Mouse (Mus musculus) inflammation-experienced regulatory T-cells, adult 6 months (primary cell): Measurements from ENCODE around the gene 5730522E02Rik. TPM values are rescaled to one million over a fixed set of nuclear protein-coding genes. Genes with fewer than 3 reads are reported as not detected.
A peak's percentile ranks its signal among the peaks of the same experiment; 100 is the strongest.
"Not testable (repeated sequence)": the region's sequence is repeated elsewhere in the genome, so short reads cannot be mapped to it uniquely, and the experiment has no call there.

Experiments
- ATAC-seq: one replicate; pipeline ENCODE4 v1.8.0; 2017
- polyA plus RNA-seq, 3 experiments: library from polyadenylated mRNA; unstranded; fragments of 100-300 nt; shearing (Covaris generic); gene quantifications; one replicate each; pipeline ENCODE4 v1.2.1; 2017

The 5730522E02Rik gene
- not detected for polyA plus RNA-seq

DNA sequence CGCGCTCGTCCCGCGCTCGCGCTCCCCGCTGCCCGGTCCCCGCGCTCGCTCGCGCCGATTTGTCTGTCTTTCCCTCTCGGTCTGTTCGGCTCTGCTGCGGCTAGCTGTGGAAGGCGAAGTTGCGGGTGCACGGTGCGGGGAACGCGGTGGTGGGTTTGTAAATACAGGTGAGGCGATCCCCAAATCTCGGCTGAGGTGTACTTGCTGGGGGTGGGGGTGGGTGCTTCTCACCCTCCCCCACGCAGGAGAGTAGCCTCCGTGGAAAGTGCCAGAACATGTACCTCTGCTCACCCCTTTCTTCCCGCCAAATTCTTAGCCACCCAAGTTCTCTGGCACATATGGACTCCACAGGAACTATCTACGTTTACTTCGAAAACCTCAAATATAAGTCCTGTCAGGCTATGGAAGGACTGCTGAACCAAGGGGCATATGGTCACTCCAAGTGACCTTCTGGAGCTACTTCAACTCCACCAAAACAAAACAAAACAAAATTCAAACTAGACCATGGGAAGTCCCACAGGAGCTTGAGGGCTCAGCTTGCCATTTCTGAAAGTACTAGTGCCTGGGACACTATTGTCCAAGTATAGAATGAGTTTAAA lies at the start of gene 5730522E02Rik:
5730522E02Rik (minus strand) TSS at position 182 of the 599 bp plus-strand sequence.
- ATAC-seq, result no peak

DNA sequence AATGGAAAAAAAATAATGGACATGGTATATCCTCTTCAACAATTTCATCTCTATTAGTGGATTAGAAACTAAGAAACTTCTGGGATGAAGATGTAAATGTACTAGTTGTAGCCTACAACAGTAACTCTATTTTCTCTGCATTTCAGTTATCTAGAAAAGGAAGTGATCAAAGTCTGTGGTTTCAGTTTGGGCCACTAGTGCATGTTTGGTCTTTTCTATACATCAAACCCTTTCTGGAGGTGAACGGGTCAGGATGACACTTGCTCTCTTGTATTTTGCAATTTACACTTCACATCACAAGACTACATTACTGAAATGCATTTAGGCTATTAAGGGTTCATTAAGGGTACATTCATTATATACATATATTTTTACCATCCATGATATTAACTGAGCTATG lies 26.0 kb upstream of the 5730522E02Rik start:
- no peak for ATAC-seq

DNA sequence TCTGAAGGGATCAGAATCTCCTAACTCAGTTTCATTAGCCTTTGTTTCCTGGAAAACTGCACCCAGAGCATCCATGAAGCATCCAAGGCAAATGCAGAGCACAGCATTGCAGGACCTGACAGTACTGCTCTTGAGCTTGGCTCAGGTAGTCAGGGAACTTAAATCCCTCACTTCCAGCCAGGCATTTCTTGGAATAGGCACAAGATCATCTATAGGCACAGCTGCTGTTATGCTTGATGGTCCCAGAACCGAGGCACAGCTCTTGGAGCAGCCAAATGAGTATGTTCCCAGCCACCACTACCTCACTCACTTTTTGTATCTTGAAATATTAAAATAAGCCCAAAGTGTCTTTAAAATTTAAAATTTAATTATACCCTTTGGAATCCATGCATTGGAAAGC lies 19.3 kb upstream of the 5730522E02Rik start:
- no peak for ATAC-seq

DNA sequence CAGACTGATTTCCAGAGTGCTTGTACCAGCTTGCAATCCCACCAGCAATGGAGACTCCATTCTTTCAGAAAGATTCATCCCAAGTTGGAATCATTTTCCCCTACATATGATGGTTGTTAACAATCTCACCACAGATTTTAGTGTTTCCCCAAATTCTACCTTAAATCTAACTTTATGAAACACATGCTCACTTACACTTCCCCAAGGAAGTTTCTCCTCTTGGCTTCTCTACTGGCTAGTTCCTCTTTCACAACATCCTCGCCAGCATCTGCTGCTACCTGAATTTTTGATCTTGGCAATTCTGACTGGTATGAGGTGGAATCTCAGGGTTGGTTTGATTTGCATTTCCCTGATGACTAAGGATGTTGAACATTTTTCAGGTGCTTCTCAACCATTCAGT lies 3.1 kb upstream of the 5730522E02Rik start:
- ATAC-seq, result not testable (repeated sequence)

DNA sequence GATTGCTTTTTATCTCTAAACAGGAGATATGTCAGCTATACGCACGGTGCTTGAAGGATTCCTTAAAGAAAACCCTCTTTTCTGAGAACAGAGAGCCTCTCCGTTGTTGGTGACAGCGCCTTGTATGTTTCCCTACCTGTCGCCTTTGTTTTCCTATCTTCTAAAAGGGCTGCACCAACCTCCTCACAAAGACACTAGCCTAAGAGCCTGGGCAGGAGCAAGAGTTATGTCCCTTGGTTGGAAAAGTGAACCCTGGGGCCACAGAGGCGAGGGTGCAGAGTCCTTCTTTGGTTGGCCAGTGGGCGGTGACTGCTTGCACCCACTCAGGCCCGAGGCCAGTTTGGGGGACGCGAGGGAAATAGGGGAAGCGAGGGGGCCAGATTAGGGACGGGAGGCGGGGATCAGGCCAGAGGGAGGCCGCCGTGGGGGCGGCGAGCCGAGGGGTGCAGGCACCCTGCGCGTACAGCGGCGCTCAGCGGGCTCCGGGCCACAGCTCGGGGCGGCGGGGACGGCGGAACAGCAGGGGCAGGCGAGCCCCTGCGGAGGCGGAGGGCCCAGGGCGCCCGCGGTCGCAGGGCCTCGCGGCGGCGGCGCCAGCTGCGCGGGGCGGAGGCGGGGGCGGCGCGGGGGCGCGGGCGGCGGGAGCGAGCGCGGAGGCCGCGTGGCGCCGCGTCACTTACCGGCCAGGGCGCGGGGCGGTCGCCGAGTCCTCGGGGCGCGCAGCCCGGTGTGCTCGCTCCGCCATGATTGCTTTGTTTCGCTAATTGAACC lies 567 bp downstream of the 5730522E02Rik start:
- ATAC-seq, result no peak

DNA sequence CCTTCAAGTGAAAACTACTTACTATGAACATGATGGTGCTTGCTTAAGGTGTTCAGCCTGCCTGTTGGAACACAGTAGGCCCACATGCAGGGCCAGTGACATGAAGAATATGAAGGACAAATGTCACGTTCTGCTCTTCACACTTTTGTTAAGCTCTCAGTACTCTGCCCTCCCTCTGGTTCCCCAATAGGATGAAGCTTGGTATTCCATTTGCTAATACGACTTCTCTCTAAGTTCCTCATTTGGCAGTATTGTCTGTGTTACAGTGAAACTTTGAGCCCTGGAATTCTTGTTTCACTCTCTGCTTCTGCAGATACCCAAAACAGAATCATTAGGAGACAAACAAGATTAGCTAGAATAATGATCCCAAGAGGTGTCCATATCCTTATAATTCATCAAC lies 7.1 kb downstream of the 5730522E02Rik start:
- no peak for ATAC-seq

DNA sequence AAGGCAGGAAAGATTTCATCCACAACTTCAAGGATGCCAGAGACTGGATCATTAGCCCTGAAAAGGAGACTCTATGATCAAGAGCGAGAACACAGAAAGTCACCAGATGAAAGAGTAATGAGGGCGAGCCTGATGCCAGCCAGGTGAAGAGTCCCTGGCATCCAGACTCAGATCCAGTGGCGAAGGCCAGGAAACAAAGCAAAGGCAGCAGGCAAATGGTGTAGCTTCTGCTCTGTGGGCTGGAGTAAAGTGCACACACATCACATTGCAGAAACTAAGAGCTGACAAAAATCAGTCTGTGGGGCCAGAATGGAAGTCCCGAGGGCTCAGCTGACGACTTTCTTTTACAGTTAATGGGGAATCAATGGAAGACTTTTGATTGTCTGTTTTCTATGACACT lies 7.7 kb downstream of the 5730522E02Rik start:
- no peak for ATAC-seq

DNA sequence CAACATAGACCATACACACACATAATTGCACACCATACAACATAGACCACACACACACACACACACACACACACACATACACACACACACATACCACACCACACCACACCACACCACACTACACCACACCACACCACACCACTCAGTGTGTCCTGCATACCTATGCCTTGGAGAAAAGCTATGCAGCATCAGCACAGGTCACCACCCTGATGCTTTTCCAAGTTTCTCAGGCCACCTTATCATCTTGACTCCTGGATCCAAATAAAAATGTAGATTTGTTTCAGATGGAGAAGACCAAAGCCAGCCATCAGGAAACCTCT lies 8.8 kb downstream of the 5730522E02Rik start:
- ATAC-seq, result no peak

DNA sequence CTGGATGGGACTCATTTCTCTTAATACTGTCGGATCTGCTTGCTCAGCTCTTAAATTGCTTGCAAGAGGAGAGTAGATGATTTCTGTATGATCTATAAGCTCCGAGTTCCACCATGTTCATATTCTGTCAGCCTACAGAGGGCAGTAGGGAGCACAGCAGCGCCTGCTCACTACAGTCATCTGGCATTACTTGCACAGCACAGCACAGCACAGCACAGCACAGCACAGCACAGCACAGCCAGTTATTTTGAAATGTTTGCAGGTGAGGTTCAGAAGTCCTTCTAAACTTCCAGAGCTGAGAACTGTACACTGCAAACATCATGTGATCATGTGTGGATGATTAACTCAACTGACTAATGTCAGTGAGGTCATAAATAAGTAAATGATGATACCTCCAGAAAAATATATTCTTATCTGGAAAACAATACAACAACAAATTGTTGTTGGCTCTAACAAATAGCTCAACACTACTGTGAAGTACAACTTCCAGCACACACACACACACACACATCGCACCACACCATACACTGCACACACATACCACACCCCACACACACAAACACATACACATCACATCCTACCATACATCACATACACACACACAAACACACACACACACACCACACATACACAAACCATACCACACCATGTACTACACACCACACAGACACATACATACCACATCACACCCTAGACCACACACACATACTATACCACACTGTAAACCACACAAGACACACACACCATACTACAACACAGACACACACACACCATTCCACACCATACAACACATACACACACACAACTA lies 9.4 kb downstream of the 5730522E02Rik start:
- ATAC-seq, result no peak

DNA sequence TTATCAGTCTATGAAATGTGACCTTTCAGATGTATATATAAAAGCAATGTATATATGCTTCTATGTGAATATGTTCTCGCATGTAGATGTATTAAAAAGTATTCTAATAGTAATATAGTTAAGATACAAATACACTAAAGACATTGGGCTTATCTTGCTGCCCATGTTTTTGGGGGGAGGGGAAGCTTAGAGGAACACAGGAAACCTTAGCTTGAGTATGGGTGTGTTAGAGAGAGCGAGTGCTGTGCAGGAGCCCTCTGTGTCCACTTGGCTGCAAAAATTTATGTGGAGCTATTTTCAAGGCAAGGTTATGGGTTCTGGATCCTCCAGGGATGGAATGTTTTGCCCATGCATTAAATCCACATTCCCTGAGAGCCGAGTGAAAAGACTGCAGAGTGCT lies 15.1 kb downstream of the 5730522E02Rik start:
- ATAC-seq, result no peak

DNA sequence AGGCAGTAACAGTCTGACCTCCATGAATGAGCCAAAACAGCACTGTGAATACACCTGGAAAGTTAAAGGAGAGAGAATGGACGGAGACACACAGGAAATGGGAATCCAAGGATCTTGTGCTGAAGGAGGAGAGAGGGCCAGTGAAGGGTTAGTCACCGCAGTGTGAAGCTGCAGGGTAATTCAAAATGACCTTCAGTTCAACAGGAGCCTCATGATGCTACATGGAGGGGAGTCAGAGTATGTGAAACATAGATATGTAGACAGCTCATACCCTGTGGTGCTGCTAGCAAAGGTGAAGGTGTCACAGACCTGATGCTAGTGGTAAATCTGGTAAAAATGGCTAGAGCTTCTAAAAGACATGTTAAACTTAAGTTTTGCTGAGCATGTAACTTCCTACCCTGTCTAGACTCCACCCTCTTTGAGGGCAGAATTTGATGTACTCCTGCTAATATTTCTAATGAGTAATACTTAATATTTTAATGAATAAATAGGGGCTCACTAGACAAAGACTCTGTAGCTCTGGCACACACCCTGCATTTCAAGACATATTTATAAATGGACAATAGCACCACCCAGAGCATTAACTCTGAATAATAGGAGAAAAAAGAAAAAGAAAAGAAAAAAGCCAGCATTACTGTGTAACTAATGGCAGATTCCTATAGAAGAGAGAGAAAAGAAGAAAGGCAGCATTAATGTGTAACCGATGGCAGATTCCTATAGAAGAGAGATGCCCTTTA lies 23.2 kb downstream of the 5730522E02Rik start:
- ATAC-seq, result no peak

DNA sequence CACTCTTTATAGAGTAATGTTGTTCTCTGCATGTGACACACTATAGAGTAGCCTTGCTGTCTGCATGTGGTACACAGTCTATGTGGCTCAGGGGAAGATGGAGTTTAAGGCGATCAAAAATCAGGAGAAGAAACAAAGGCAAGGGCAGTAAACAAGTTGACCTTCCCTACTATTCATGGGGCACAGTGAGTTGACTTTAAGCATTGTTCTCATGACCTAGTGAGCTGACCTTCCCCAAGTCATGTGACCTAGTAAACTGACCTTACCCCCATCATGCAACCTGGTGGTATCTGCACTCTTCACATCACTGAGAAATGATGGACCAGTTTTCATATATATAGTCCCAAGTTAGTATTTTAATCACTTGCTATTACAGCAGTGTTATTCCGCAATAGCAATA lies 40.0 kb downstream of the 5730522E02Rik start:
- ATAC-seq, result no peak

DNA sequence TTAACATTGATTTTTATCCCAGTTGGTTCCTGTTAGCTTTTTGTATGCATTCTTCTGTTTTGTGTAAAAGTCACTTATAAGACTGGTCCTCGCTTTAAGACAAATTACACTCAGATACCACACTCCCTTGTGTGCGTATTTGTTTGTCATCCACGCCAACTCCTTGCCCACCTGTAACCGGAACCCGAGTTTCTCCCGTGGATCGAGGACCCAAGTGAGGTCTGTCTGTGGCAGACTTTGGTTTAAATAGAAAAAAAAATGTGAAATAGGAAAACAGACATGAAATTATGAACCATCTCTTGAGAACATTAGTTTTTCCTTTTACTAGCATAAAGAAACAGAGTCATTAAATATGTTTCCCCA lies 43.0 kb downstream of the 5730522E02Rik start:
- ATAC-seq, result no peak

DNA sequence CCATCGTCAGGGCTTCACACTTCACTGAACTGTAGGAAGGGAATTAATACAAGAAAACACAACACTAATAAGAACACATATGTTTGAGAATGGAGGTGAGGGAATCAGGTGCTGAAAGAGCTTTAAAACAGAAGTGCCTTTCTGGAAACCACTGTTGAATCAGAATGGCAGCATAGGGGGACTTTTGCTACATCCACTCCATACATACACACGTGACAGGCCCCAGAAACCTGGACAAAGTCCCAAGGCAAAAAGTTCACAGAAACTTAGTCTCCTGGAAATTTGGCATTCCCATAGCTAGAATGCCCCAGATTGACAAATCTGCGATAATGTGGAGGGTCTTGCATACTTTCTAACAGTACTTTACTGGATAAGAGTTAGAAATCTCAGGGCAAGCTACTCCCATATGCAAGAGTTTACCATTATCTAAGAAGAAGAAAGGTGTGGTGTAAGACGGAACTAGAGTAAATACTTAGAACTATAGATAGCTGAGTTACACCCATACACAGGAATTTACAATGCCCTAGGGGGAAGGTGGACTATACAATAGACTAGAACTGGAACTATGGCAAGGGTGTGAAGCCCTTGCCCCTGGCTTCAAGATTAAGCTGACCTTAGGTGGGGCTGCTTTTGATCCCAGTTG lies 43.5 kb downstream of the 5730522E02Rik start:
- ATAC-seq, result no peak

DNA sequence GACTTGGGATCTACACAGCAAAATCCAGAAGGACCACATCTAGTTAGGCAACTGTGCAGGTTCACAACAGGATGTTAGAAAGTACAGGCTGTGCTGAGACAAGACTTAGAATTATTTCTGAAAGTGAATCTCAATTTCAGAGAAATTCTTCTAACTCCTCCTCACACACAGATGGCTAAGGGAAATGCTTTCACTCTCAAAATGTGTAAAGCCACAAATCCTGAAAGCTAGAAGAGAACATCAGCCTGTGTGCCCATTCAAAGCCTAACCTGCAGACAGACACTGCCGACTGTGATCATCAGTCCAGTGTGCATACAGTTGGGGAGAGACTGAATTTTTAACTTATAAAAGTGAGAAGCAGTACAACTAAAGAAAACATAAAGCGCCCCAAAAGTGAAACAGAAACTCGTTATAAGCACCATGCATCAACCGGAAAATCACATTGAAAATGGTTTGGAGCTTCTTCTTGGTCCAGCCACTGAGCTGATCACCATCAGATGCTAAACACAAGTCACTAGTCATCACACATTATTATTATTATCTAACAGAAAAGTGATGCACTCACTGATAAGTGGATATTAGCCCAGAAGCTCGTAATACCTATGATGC lies 45.8 kb downstream of the 5730522E02Rik start:
- peak; percentile 73 for ATAC-seq

DNA sequence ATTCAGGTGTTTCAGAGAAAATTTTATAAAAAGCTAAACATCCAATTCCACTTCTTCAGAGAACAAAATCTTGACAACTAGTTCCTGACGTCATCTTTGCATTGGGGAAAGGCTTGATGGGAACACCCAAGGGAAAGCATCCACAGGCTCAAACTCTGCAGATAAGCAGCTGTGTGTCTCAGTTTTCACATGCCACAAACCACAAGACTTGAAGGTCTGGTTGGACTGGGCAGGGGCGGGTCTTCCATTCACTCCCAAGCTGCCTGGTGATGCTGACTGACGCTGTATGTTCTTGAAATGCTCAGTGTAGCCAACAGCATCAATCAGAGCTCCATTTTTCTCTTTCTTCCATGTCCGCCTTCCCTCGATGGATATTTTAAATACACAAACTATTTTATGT lies 49.2 kb downstream of the 5730522E02Rik start:
- ATAC-seq, result no peak

DNA sequence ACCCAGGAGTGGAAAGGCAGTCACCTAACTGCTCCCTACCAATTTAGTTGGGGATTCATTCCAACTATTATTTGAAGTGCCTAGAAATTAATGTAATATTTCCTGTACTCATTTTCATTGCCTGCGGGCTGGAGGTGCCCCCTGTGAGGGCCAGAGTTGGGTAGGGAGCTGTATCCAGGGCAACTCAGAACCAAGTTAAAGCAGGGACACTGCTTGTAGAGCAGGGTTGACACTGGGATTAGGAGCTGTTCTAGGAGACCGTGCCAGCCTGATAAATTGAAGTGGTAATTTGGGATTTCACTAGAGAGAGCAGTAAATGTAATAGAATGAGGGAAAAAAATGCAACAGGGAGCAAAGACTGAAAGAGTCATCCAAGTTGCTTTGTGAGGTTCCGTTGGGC lies 51.5 kb downstream of the 5730522E02Rik start:
- no peak for ATAC-seq

DNA sequence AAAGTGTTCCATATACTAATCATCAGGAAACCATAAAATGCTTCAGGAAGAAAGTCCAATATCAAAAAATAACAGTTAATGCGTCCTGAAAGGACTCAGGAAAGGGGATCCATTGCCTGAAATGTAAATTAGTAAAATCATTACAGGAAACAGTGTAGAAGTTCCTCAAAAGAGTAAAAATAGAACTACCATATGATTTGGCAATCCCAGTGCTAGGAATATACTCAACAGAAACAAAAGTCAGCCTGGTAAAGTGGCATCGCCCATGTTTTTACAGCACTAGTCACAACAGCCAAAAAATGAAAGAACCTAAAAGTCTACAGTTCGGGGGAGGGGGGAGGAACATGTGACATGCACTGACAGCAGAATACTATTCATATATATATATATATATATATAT lies 70.5 kb downstream of the 5730522E02Rik start:
- no peak for ATAC-seq

DNA sequence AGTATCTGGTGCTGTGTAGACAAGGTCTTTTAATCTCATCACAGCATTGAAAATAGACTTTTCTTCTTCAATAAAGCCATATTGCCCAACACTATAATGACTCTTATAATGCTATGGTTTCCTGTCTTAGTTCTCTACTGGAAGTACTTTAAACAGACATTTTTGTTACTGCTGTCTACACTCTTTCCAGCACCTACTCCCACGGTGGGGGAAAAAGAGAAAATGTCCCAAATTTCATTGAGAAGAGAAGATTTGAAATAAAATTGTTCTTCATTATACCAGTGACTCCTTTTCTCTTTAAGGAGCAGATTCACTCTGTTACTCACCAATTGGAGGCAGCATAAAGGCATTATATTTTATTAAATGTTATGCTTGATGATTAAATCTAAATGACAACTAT lies 72.5 kb downstream of the 5730522E02Rik start:
- no peak for ATAC-seq

DNA sequence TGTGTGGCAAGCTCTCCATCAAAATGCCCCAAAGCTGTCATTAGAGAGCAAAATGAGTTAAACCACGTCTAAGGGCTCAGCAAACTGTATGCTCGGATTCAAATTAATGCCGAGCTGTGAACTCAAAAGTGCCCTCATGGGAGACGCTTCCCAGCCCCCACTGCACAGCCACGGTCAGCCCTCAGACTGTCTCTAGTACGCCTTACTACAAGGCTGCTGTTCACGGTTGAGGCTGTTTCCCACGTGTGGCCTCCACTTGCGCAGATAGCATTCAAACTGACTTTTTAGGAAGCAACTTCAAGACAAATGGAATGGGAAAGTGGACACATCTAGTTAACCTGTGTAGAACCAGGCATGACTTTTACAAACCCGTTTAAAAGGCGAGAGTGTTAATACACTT lies 79.7 kb downstream of the 5730522E02Rik start:
- no peak for ATAC-seq

DNA sequence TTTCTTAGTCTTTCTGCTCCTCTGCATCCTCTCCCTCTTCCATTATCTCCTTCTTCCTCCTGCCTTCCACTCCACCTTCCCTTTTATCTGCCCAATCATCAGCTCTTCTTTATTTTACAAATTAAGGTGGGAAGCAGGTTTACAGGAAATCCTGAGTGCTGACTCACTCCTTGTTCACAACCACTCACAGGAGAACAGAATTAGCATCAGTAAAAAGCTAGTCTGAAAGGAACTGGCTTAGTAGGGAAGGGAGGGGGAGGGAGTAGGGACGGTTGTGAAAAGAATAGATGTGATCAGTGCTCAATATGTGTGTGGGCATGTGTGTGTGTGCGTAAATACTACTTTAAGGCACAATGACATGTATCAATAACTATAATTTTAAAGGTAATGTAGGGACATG lies 81.5 kb downstream of the 5730522E02Rik start:
- no peak for ATAC-seq

DNA sequence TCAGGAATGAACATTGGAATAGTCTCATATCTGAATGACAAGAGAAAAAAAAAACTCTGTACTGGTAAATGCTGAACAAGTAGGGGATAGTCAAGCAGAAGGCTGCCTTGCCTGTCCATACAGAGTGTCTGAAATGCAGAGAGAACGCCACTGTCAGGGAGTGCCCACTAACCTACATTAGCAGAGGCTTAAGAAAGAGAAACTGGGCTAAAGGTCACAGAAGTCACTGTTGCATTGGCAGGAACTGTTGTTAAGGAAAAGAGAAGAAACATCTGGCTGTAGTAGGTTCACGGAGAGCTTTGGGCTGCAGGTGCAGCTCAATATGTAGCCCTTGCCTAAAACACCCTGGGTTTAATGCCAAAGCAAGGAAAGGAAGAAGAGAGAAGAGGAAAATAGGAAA lies 82.2 kb downstream of the 5730522E02Rik start:
- no peak for ATAC-seq
